Mouse (Mus musculus) A20 (cell line): ENCODE measurements around the gene Bola1.
"Not testable (repeated sequence)": the region's sequence is repeated elsewhere in the genome, so short reads cannot be mapped to it uniquely, and the experiment has no call there.

Experiments used
- DNase-seq: peaks from one replicate; pipeline ENCODE4 v3.0.0-alpha.2; 2011; ENCODE audit warnings: low read depth, low spot score

The Bola1 gene

GRCm38 (mm10) chr3:96181510-96182381 lies 37.8 kb downstream of the Bola1 start:
- no peak for DNase-seq

GRCm38 (mm10) chr3:96180727-96181477 lies 38.6 kb downstream of the Bola1 start, which contains the start of gene Sv2a:
TSS of gene Sv2a (plus strand) at chr3:96181151.
- DNase-seq, result peak; percentile 86

DNA sequence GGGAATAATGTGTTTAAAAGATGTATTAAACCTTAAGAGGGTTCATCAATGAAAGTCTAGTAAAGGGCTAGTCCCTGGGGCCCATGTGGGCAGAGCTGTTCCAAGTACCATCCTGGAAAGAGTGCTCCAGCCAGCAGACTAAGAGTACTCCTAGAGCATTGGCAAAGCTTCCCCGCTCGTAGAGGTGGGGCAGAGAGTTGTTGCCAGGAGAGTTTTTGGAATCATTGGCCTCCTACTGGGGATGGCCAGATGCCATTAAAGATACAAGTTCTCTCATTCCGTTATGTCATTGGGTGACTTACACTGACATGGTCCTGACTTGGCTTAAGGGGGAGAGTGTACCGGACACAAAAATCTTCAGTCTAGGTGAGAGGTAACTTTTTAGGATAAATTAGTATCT lies 40.0 kb downstream of the Bola1 start:
- no peak for DNase-seq

DNA sequence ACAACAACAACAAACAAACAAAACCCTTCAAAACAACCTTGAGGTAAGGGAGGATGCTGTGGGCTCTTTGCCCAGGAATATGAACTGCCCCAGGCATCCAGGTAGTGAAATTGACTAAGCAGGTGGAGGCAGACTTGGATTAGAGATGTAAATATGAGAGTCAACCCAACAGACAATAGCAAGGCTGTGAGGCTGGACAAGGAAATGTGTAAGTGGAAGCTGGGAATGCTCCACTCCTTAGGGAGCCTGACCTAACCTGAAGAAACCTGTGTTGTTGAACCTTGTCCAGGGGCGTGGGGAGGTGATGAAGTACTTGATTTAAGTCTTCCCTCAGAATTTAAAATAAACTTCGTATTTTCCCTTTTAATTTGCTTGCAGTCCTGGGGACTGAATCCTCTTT lies 40.6 kb downstream of the Bola1 start:
- no peak for DNase-seq

GRCm38 (mm10) chr3:96178427-96178826 lies 41.1 kb downstream of the Bola1 start:
- no peak for DNase-seq

DNA sequence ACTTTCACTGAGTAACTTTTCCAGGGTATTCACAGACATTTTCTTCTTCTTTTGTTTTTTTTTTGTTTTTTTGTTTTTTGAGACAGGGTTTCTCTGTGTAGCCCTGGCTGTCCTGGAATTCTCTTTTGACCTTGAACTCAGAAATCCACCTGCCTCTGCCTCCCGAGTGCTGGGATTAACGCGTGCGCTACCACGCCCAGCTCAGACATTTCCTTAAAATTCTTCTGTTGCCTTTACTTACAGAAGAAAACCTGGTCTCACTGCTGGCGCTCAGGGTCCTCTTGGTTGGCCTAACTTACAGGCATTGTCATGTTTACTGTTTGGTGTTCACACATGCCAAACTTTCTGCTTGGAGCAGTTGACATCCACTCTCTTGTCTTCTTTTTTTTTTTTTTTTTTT lies 44.3 kb downstream of the Bola1 start:
- no peak for DNase-seq

DNA sequence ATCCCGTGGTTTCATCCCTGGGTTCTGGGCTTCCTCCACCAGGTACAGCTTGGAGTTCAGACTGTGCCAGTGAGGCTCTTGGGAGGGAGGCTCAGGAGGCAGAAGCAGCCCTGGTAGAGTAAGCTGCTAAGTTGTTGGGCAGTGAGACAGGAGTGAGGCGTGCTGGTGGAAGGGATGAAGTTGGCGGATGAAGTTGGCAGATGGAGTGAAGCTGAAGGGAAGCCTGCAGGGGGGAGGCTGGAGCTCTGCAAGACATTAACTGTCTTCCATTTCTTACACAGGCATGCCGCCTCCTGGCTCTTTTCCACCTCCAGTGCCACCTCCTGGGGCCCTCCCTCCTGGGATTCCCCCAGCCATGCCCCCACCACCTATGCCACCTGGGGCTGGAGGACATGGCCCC lies 45.5 kb downstream of the Bola1 start:
- not testable (repeated sequence) for DNase-seq

DNA sequence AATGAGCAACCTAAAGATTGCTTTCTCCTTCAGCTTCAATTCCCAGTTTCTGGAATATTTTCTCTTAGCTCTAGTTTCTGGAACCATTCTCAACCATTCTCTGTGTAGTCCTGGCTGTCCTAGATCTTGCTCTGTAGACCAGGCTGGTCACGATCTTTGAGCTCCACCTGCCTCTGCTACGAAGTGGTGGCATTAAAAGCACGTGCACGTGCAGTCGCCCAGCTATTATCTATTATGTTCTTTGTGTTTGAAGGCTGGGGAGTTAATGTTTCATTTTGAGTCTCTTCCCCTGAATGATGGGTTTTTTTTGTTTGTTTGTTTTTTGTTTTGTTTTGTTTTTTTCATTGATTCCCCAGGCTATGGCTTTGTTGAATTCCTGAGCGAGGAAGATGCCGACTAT lies 46.3 kb downstream of the Bola1 start:
- peak; percentile 18 for DNase-seq

- DNase-seq, result peak; percentile 94
Measured at GRCm38 (mm10) chr3:96172197-96173178, 47.0 kb downstream of the Bola1 start, which contains the start of gene Sf3b4. TSS of gene Sf3b4 (plus strand) at chr3:96172332.

DNA sequence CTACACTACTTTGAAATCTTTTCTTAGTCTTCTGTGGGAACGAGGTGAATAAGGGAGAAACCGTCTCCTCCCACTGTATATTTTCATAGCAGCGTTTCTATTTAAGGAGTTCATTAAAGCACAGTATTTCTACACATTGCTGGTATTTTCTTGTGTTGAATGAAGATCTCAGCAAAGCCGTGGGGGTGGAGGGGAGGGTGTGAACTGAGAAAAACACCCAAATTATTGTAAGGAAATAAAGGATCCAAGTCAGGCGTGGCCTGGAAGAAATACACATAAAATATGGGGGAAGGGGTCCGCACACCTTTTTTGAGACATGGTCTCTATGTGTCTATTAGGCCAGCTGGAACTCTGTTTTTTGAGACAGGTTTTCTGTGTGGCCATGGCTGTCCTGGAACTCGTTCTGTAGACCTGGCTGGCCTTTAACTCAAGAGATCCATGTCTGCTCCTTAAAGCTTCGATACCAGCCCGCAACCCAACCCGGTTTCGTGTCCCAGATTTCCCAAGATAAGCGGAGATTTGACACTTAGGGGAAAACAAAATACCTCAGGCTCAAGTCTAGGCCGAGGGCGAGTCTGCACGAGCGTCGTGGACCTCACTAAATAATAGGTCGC lies 47.8 kb downstream of the Bola1 start:
- DNase-seq, result no peak

GRCm38 (mm10) chr3:96170976-96171545 lies 48.4 kb downstream of the Bola1 start:
- peak; percentile 46 for DNase-seq

GRCm38 (mm10) chr3:96170276-96170675 lies 49.2 kb downstream of the Bola1 start:
- DNase-seq, result no peak

- DNase-seq, result no peak
Measured at GRCm38 (mm10) chr3:96168466-96169158, 50.9 kb downstream of the Bola1 start.

DNA sequence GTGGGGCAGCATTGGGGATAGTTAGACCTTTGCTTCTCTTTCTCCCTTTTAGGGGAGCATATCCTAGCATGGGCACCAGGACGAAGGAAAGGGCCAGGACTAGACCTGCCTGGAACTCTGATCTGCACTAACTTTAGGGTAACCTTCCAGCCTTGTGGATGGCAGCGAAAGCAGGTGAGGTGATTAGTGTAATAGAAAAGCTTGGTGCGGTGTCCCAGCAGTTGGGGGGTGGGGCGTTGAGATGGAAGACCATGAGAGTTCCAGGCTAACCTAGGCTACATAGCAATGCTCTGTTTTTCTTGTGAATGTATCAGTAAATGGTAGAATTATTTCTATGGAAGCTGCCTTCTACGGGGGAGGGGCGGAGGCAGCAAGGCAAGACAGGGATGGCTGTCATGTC lies 56.5 kb downstream of the Bola1 start:
- DNase-seq, result no peak

- DNase-seq, result no peak
Measured at GRCm38 (mm10) chr3:96161869-96162840, 57.4 kb downstream of the Bola1 start, which contains the start of gene Mtmr11. TSS of gene Mtmr11 (plus strand) at chr3:96162004.

GRCm38 (mm10) chr3:96160803-96161516 lies 58.5 kb downstream of the Bola1 start:
- DNase-seq, result no peak

DNA sequence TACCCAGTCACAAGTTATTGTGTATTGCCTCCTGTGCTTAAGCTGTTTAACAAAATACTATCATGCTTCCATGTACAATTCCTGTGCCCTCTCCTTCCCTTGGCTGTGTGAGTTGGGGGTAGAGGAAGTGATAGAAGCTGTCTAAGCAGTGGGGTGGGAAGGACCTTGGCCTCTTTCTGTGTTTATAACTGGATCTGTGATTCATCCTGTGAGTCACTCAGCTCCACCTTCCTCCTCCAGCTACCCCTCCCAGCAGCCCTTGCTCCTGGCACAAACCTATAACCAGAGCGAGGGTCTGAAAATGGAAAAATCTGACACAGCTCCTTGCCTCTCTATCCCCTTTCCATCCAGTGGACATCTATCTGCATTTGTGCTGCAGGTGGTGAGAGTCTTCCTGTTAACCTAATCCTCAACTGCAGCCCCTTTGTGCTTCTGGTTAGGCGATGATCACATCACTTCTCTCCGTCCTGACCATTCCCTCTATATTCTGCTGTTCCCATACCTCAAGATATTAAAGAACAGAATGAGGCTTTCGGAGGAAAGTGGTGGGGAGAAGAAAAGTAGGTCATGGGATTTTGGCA lies 59.2 kb downstream of the Bola1 start:
- DNase-seq, result no peak

- DNase-seq, result no peak
Measured at GRCm38 (mm10) chr3:96159820-96160219, 59.7 kb downstream of the Bola1 start.
